Mouse (Mus musculus) embryonic facial prominence, embryonic 10.5 days (tissue): ENCODE measurements around the gene Usf1. TPM values are rescaled to one million over a fixed set of nuclear protein-coding genes. Genes with fewer than 3 reads are reported as not detected.

Source experiments
- DNase-seq: peaks from one replicate; pipeline ENCODE4 v3.0.0-alpha.2; 2017; ENCODE audit warnings: low spot score
- H3K27ac ChIP-seq: fragments of 300-500 bp; sonication (generic); replicated peaks from 2 replicates; pipeline ENCODE4 v1.5.1; 2016; ENCODE audit warnings: mild to moderate bottlenecking
- H3K27me3 ChIP-seq: fragments of 300-500 bp; sonication (generic); replicated peaks from 2 replicates; pipeline ENCODE4 v1.6.1; 2016; ENCODE audit warnings: low read depth, mild to moderate bottlenecking; ENCODE audit not compliant: poor library complexity, severe bottlenecking
- H3K36me3 ChIP-seq: fragments of 300-500 bp; sonication (generic); replicated peaks from 2 replicates; pipeline ENCODE4 v1.6.1; 2016; ENCODE audit warnings: mild to moderate bottlenecking, moderate library complexity
- H3K4me1 ChIP-seq: fragments of 300-500 bp; sonication (generic); 2 replicates; pipeline ENCODE4 v1.6.1; 2016
- H3K4me3 ChIP-seq: fragments of 300-500 bp; sonication (generic); 2 replicates; pipeline ENCODE4 v1.5.1; 2016; ENCODE audit warnings: mild to moderate bottlenecking, moderate library complexity
- H3K9me3 ChIP-seq: fragments of 300-500 bp; sonication (generic); 2 replicates; pipeline ENCODE4 v1.6.1; 2016; ENCODE audit warnings: mild to moderate bottlenecking
- WGBS: fragments of 180-500 bp; shearing (Covaris S2); methylation state at CpG from one replicate; pipeline ENCODE4 v1.1.7; 2016; 5-methylcytosine and 5-hydroxymethylcytosine counted together
- polyA plus RNA-seq: library from polyadenylated mRNA; unstranded; fragments of >200 nt; fragmentation: Nextera tagmentation; extraction: Ambion mirVana; gene quantifications from 2 replicates; pipeline ENCODE4 v1.2.1, GENCODE M21; 2016

Gene Usf1
- polyA plus RNA-seq, 1 experiment from 2014 or later = 138 TPM

- DNase-seq = no peak
- H3K36me3 ChIP-seq = peaks cover 38% of the 10 kb centered on the region
- peaks cover 6% of the 10 kb centered on the region; the same call in 1 of the 2 replicates for H3K4me1 ChIP-seq
- no peak overlapping the region for H3K4me3 ChIP-seq
- no peaks in the 10 kb centered on the region for H3K9me3 ChIP-seq
- no peak overlapping the region for H3K27ac ChIP-seq
- no peaks in the 10 kb centered on the region for H3K27me3 ChIP-seq
- WGBS = 89% methylated on average over 8 of the region's 8 CpGs
Observed at GRCm38 (mm10) chr1:171422504-171423095, 11.5 kb downstream of the Usf1 start.

- no peaks in the 10 kb centered on the region for H3K27me3 ChIP-seq
- H3K4me3 ChIP-seq = no peak overlapping the region
- H3K36me3 ChIP-seq = peaks cover 17% of the 10 kb centered on the region
- H3K9me3 ChIP-seq = no peaks in the 10 kb centered on the region
- DNase-seq = no peak
- H3K27ac ChIP-seq = no peak overlapping the region
- 82% methylated on average over 5 of the region's 5 CpGs for WGBS
- H3K4me1 ChIP-seq = no peaks in the 10 kb centered on the region
Observed at GRCm38 (mm10) chr1:171424638-171425037, 13.5 kb downstream of the Usf1 start.

- no peak for DNase-seq
- no peak overlapping the region for H3K4me3 ChIP-seq
Observed at GRCm38 (mm10) chr1:171425126-171425525, 14.0 kb downstream of the Usf1 start.

DNA sequence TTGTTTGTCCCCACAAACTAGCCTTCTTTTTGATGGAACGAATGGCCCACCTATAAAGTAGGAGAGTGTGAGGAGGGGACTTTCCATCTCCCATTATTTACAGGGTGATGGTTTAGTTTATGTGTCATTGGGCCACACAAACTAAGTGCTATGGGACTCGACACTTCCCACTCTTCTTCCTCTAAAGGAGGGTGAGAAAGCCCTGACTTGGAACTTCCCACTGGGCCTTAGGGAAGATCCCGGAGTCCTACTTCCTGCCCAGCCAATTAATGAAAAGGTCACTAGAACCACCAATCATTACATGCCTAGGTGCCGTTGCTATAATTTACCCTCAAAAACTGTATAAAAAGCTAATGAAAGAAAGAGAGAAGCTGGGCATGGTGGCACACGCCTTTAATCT lies 21.0 kb downstream of the Usf1 start:
- DNase-seq = no peak
- Histone ChIP-seq H3K4me1 (peaks cover 1% of the 10 kb centered on the region; the same call in 1 of the 2 replicates), H3K4me3 (no peak overlapping the region), H3K9me3 (no peaks in the 10 kb centered on the region), H3K36me3 (no peaks in the 10 kb centered on the region), H3K27me3 (peaks cover 15% of the 10 kb centered on the region), H3K27ac (no peak overlapping the region)
- 81% methylated on average over 5 of the region's 5 CpGs for WGBS

More at GRCm38 (mm10) chr1:171425126-171425525, 14.0 kb downstream of the Usf1 start:
- H3K27ac ChIP-seq = no peak overlapping the region
- no peaks in the 10 kb centered on the region for H3K4me1 ChIP-seq
- no peaks in the 10 kb centered on the region for H3K9me3 ChIP-seq
- no peaks in the 10 kb centered on the region for H3K27me3 ChIP-seq
- WGBS = 80% methylated on average over 4 of the region's 4 CpGs
- H3K36me3 ChIP-seq = peaks cover 12% of the 10 kb centered on the region

- Histone ChIP-seq H3K4me1 (peaks cover 25% of the 10 kb centered on the region), H3K4me3 (no peak overlapping the region), H3K9me3 (no peaks in the 10 kb centered on the region), H3K36me3 (no peaks in the 10 kb centered on the region), H3K27me3 (peaks cover 47% of the 10 kb centered on the region), H3K27ac (no peak overlapping the region)
- 64% methylated on average over 7 of the region's 7 CpGs for WGBS
- no peak for DNase-seq
Observed at GRCm38 (mm10) chr1:171435288-171435814, 24.2 kb downstream of the Usf1 start.

- no peaks in the 10 kb centered on the region for H3K9me3 ChIP-seq
- peaks cover 53% of the 10 kb centered on the region for H3K27me3 ChIP-seq
- H3K4me3 ChIP-seq = no peak overlapping the region
- 81% methylated on average over 1 of the region's 1 CpGs for WGBS
- DNase-seq = no peak
- H3K27ac ChIP-seq = no peak overlapping the region
- H3K4me1 ChIP-seq = peaks cover 30% of the 10 kb centered on the region
- H3K36me3 ChIP-seq = no peaks in the 10 kb centered on the region
Observed at GRCm38 (mm10) chr1:171435974-171436373, 24.9 kb downstream of the Usf1 start.

- under 1% methylated on average over 46 of the region's 46 CpGs for WGBS
- Histone ChIP-seq H3K27me3 (peaks cover 53% of the 10 kb centered on the region), H3K27ac (peak within 1 kb of the TSS; percentile 71), H3K36me3 (no peaks in the 10 kb centered on the region), H3K4me3 (peak within 1 kb of the TSS; percentile 61), H3K4me1 (peaks cover 42% of the 10 kb centered on the region), H3K9me3 (no peaks in the 10 kb centered on the region)
- DNase-seq = peak; percentile 86
Observed at GRCm38 (mm10) chr1:171437264-171438013, 26.3 kb downstream of the Usf1 start, which contains the start of gene F11r. TSS of gene F11r (plus strand) at chr1:171437535.

- Histone ChIP-seq H3K9me3 (no peaks in the 10 kb centered on the region), H3K27me3 (peaks cover 53% of the 10 kb centered on the region), H3K36me3 (no peaks in the 10 kb centered on the region), H3K27ac (peak overlapping the region; percentile 71), H3K4me3 (peak overlapping the region; percentile 61), H3K4me1 (peaks cover 42% of the 10 kb centered on the region)
- peak; percentile 20 for DNase-seq
- WGBS = 3% methylated on average over 18 of the region's 18 CpGs
Observed at GRCm38 (mm10) chr1:171438014-171438670, 27.0 kb downstream of the Usf1 start.

GRCm38 (mm10) chr1:171439072-171439471 lies 28.0 kb downstream of the Usf1 start:
- peaks cover 53% of the 10 kb centered on the region for H3K27me3 ChIP-seq
- no peak for DNase-seq
- H3K4me1 ChIP-seq = peaks cover 42% of the 10 kb centered on the region
- 0 out of 2 replicates have a peak, but pooled peaks cover 7% of the 10 kb centered on the region for H3K9me3 ChIP-seq
- WGBS = 29% methylated on average over 8 of the region's 8 CpGs
- no peak overlapping the region for H3K27ac ChIP-seq
- 0 out of 2 replicates have a peak, but pooled peaks cover 6% of the 10 kb centered on the region for H3K36me3 ChIP-seq
- H3K4me3 ChIP-seq = peak overlapping the region; percentile 61

DNA sequence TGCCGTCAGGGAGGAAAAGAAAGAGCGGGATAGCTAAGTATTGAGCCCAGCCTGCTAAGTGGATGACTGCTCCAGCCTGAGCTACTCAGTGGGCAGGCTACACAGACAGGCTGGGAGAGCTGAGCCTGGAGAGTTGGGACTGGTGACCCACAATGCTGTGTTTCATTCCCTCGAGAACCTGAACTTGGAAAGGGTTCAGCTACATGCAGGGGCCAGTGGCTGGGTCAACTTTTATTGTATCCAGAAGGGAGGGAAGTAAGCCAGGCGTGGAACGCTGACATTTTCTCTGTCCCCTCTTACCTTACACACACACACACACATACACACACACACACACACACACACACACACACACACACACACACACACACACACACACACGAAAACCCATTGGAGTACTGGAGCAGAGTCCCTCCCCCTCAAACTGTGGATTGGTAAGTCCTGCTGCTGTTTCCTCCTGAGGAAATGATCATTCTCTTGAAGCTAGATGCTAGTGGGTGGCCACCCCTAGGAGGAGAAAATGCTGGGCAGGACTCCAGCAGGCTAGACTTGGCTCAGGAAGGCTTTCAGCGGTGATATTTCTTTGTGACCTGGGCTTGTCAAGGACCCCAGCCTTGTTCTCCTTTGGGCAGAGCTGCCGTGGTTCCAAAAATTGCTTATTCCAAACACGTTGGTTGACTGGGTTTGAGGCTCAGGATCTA lies 29.1 kb downstream of the Usf1 start:
- peak overlapping the region; percentile 61; the same call in 1 of the 2 replicates for H3K4me3 ChIP-seq
- H3K27me3 ChIP-seq = peaks cover 53% of the 10 kb centered on the region
- 0 out of 2 replicates have a peak overlapping the region, but pooled peaks have one; percentile 3 for H3K27ac ChIP-seq
- H3K4me1 ChIP-seq = peaks cover 42% of the 10 kb centered on the region
- 0 out of 2 replicates have a peak, but pooled peaks cover 6% of the 10 kb centered on the region for H3K36me3 ChIP-seq
- DNase-seq = peak; percentile 12
- WGBS = 55% methylated on average over 9 of the region's 9 CpGs
- H3K9me3 ChIP-seq = 0 out of 2 replicates have a peak, but pooled peaks cover 8% of the 10 kb centered on the region

DNA sequence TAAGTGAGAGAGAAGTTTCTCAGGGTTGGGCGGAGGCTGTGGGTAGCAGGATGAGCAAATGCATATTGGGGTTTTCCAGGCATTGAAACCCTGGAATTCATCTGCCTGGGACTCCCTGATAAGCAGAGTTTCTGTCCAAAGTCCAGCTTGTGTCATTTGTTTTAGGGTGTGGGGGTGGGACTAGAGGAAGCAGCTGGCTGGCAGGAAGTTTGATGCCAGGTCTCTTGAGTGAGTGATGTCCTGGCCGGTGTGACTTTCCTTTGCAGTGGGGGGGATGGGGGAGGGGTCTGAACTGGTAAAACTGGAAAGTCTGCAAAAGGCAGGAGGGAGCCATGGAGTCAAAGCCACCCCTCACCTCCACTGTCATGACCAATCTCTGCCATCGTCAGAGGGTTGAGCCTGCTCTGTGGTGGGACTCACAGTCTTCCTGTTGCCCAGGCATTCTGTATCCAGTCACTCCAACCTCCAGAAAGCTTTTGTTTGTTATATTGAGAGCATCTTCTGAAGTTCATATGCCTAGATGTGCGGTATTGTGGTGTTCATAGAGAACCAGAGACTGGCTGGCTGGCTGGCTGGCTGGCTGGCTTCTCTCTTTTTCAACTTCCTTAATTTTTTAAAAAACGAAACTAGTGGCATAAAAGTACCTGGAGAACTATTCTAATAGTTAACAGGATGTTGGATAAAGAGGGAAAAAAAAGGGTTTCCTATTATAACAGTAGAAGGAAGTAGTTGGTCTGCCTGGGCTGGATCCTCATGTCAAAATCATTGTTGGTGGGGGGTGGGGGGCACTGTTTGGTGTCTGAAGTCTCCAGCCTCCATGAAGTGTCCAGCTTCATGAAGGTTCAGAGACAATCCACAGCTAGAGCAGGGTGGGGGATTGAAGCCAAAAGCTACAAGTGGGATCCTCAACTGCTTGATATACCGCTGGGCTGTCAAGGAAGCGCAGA lies 30.6 kb downstream of the Usf1 start:
- Histone ChIP-seq H3K4me3 (no peak overlapping the region), H3K4me1 (peaks cover 42% of the 10 kb centered on the region), H3K36me3 (0 out of 2 replicates have a peak, but pooled peaks cover 6% of the 10 kb centered on the region), H3K9me3 (peaks cover 8% of the 10 kb centered on the region; the same call in 1 of the 2 replicates), H3K27ac (no peak overlapping the region; the same call in none of the 2 replicates), H3K27me3 (peaks cover 41% of the 10 kb centered on the region)
- DNase-seq = peak; percentile 40
- 60% methylated on average over 7 of the region's 7 CpGs for WGBS
